Mouse (Mus musculus): Measurements from ENCODE around the gene Baz2b. TPM values are rescaled to one million over a fixed set of nuclear protein-coding genes. Genes with fewer than 3 reads are reported as not detected.

Gene Baz2b
- polyA plus RNA-seq, 1 experiment from 2014 or later, result 57.2 TPM

DNA sequence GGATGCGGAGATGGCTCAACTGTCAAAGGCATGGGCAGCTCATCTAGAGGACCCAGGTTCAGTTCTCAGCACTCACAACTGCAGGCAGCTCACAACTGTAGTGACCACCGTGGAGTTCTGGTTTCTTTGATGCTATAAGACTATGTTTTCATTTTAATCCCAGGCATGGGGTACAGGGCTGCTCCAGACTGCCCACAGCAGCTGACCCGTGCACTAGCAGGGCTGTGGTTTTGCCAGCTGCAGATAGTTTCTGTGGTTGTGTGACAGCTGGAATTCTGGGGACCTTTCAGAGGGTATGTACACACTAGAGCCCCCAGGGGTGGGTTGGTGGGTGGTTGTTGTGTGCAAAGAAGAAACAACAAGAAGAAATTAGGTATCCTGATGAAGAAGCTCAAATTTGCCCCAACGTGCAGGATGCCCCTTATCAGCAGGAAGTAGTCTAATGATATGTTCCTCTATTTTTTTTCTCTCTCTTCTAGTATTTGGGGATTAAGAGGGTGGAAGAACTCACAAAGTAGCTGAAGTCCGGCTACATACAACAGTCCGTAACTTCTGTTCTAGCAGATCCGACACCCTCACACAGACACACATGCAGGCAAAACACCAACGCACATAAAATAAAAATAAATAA lies 6.6 kb downstream of the Baz2b start:
- Histone ChIP-seq H3K4me3 (ENCODE audit: low read depth, low read length) (no peak overlapping the region), H3K36me3 (ENCODE audit: insufficient read depth) (peaks cover 11% of the 10 kb centered on the region; the same call in 1 of the 2 replicates), H3K27me3 (ENCODE audit: insufficient read depth, low read length) (no peaks in the 10 kb centered on the region), H3K9ac (no peak overlapping the region), H3K4me1 (ENCODE audit: insufficient read depth) (peaks cover 5% of the 10 kb centered on the region; the same call in 1 of the 2 replicates), H3K9me3 (ENCODE audit: low read depth, low read length) (no peaks in the 10 kb centered on the region), H3K4me2 (no peak overlapping the region), H3K27ac (ENCODE audit: low read depth) (no peak overlapping the region)
- no peak for ATAC-seq (ENCODE audit: insufficient read depth)
- TF ChIP-seq CTCF (IDR thresholded peaks at IDR 0.05; ENCODE audit: low read depth), result no peak
- 80% methylated on average over 8 of the region's 8 CpGs for whole genome bisulfite sequencing
- DNase-seq, result no peak

DNA sequence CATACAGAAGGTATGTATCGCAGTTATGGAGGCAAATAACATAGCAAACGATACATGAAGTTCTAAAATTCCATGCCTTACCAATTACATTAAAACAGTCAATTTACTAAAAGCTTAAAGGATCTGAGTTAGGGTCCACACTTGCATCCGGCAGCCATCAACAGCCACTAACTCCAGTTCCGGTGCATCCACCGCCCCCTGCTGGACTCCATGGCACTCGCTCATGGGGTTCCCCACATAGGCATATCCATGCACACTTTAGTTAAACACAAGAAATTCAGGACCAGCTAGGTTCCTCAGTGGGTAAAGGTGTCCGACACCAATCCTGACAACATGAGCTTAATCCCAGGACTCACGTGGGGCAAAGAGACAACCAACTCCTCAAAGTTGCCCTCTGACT lies 9.0 kb downstream of the Baz2b start:
- ATAC-seq (ENCODE audit: insufficient read depth) (no peak), DNase-seq (peak; percentile 77)
- WGBS, result 48% methylated on average over 8 of the region's 8 CpGs
- Histone ChIP-seq H3K27me3 (ENCODE audit: insufficient read depth, low read length) (no peaks in the 10 kb centered on the region), H3K9me3 (ENCODE audit: low read depth, low read length) (no peaks in the 10 kb centered on the region), H3K36me3 (ENCODE audit: insufficient read depth) (peaks cover 8% of the 10 kb centered on the region; the same call in 1 of the 2 replicates), H3K4me3 (ENCODE audit: low read depth, low read length) (no peak overlapping the region), H3K27ac (ENCODE audit: low read depth) (no peak overlapping the region), H3K9ac (no peak overlapping the region), H3K4me1 (ENCODE audit: insufficient read depth) (no peaks in the 10 kb centered on the region), H3K4me2 (no peak overlapping the region)
- peak; percentile 81 for TF ChIP-seq CTCF (IDR thresholded peaks at IDR 0.05; ENCODE audit: low read depth)

- no peak overlapping the region for H3K27ac ChIP-seq (ENCODE audit: low read depth)
- no peaks in the 10 kb centered on the region for H3K27me3 ChIP-seq (ENCODE audit: insufficient read depth, low read length)
- TF ChIP-seq CTCF (IDR thresholded peaks at IDR 0.05; ENCODE audit: low read depth), result no peak
- ATAC-seq (ENCODE audit: insufficient read depth), result no peak
- H3K4me3 ChIP-seq (ENCODE audit: low read depth, low read length), result no peak overlapping the region
- 93% methylated on average over 5 of the region's 5 CpGs for WGBS
- H3K4me1 ChIP-seq (ENCODE audit: insufficient read depth), result no peaks in the 10 kb centered on the region
- H3K4me2 ChIP-seq, result no peak overlapping the region
- H3K9me3 ChIP-seq (ENCODE audit: low read depth, low read length), result no peaks in the 10 kb centered on the region
- no peak overlapping the region for H3K9ac ChIP-seq
- DNase-seq, result no peak
- peaks cover 6% of the 10 kb centered on the region; the same call in 1 of the 2 replicates for H3K36me3 ChIP-seq (ENCODE audit: insufficient read depth)
Measured at GRCm38 (mm10) chr2:60200051-60200562, 9.5 kb downstream of the Baz2b start.

DNA sequence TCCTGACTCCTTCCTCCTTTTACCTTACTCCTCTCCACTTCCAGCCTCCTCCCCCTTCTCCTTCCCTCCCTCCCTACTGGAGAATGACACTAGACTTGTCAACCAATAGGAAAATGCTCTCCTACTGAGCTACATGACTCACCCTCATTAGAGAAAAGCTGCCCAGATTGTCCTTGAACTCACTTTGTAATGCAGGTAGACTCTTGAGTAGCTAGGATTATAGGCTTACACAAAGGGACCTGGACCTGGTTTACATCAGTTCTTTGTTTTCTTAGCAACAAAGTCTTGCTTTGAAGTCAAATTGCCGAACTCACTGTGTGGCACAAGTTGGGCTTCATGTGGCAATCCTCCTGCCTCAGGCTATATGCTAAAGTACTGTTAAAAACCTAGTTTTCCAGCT lies 12.8 kb downstream of the Baz2b start:
- 65% methylated on average over 1 of the region's 1 CpGs for WGBS
- TF ChIP-seq CTCF (IDR thresholded peaks at IDR 0.05; ENCODE audit: low read depth), result no peak
- Histone ChIP-seq H3K4me1 (ENCODE audit: insufficient read depth) (no peaks in the 10 kb centered on the region), H3K4me2 (no peak overlapping the region), H3K9me3 (ENCODE audit: low read depth, low read length) (no peaks in the 10 kb centered on the region), H3K4me3 (ENCODE audit: low read depth, low read length) (no peak overlapping the region), H3K27ac (ENCODE audit: low read depth) (no peak overlapping the region), H3K27me3 (ENCODE audit: insufficient read depth, low read length) (no peaks in the 10 kb centered on the region), H3K9ac (no peak overlapping the region), H3K36me3 (ENCODE audit: insufficient read depth) (no peaks in the 10 kb centered on the region)
- DNase-seq (no peak), ATAC-seq (ENCODE audit: insufficient read depth) (no peak)

DNA sequence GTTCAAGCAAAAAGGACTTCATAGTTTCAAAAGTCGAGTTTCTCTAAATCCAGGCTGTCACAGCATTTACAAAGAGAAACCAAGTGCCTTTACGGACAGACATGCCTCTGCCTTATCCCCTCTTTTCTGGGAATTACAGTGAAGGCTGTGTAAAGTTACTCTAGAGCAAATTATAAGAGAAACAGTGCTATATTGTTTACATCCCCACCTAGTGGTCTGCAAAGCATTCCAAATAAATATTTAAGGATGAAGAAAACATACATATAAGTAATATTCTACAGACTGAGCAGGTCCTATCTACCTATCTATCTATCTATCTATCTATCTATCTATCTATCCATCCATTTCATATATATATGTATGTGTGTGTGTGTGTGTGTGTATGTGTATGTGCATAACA lies 27.9 kb downstream of the Baz2b start:
- Histone ChIP-seq H3K36me3 (ENCODE audit: insufficient read depth) (no peaks in the 10 kb centered on the region), H3K4me2 (no peak overlapping the region), H3K9ac (no peak overlapping the region), H3K27ac (ENCODE audit: low read depth) (no peak overlapping the region), H3K4me3 (ENCODE audit: low read depth, low read length) (no peak overlapping the region), H3K9me3 (ENCODE audit: low read depth, low read length) (no peaks in the 10 kb centered on the region), H3K27me3 (ENCODE audit: insufficient read depth, low read length) (no peaks in the 10 kb centered on the region), H3K4me1 (ENCODE audit: insufficient read depth) (no peaks in the 10 kb centered on the region)
- no peak for ATAC-seq (ENCODE audit: insufficient read depth)
- DNase-seq, result peak; percentile 34
- TF ChIP-seq CTCF (IDR thresholded peaks at IDR 0.05; ENCODE audit: low read depth), result peak; percentile 34
- WGBS, result 55% methylated on average over 2 of the region's 2 CpGs

GRCm38 (mm10) chr2:60177490-60177889 lies 32.1 kb downstream of the Baz2b start:
- Histone ChIP-seq H3K4me3 (ENCODE audit: low read depth, low read length) (no peak overlapping the region), H3K4me2 (no peak overlapping the region), H3K9ac (no peak overlapping the region), H3K36me3 (ENCODE audit: insufficient read depth) (no peaks in the 10 kb centered on the region), H3K4me1 (ENCODE audit: insufficient read depth) (no peaks in the 10 kb centered on the region), H3K9me3 (ENCODE audit: low read depth, low read length) (no peaks in the 10 kb centered on the region), H3K27ac (ENCODE audit: low read depth) (no peak overlapping the region), H3K27me3 (ENCODE audit: insufficient read depth, low read length) (no peaks in the 10 kb centered on the region)
- no peak for DNase-seq
- no peak for TF ChIP-seq CTCF (IDR thresholded peaks at IDR 0.05; ENCODE audit: low read depth)
- 74% methylated on average over 3 of the region's 3 CpGs for WGBS
- ATAC-seq (ENCODE audit: insufficient read depth), result no peak

DNA sequence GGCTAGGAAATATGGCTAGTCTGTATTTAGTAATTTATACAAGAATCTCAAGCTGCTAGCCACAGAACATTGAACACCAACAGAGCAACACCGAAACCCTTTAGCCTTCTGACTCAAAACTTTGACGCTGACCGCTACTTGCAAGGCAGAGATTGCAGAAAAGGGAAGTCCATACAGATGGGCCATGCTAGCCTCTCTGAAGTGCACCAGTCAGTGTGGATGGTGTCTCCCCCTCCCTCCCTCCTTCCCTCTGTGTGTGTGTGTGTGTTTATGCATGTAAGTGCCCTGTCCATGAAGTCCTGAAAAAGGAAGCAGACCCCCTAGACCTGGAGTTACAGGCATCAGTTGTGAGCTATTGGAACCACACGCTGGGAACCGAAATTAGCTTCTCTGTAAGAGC lies 33.6 kb downstream of the Baz2b start:
- Histone ChIP-seq H3K27me3 (ENCODE audit: insufficient read depth, low read length) (no peaks in the 10 kb centered on the region), H3K4me2 (no peak overlapping the region), H3K9ac (no peak overlapping the region), H3K4me1 (ENCODE audit: insufficient read depth) (no peaks in the 10 kb centered on the region), H3K36me3 (ENCODE audit: insufficient read depth) (no peaks in the 10 kb centered on the region), H3K27ac (ENCODE audit: low read depth) (no peak overlapping the region), H3K4me3 (ENCODE audit: low read depth, low read length) (no peak overlapping the region), H3K9me3 (ENCODE audit: low read depth, low read length) (no peaks in the 10 kb centered on the region)
- 90% methylated on average over 5 of the region's 5 CpGs for WGBS
- ATAC-seq (ENCODE audit: insufficient read depth), result no peak
- DNase-seq, result no peak
- TF ChIP-seq CTCF (IDR thresholded peaks at IDR 0.05; ENCODE audit: low read depth), result no peak
